Comparison of ENCODE assay signal across 20 mouse cellular contexts in the genomic region with DNA sequence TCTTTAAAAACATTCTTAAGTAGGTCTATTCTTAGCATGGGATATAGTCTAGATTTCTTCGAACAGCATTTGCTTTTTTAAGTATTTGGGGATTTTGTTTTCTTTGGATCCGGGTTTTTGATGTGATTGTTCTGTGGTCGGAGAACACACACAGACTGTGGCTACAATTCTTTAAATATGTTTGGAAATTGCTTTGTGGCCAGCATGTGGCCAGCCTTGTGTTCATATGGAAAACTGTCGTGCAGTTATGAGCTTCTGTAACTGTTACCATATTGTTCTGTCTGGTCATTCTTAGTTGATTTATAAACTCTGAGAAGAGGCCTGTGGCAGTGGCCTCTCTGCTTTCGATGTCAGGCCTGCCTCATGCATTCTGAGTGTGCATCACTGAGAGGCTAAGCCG. TPM values are rescaled to one million over a fixed set of nuclear protein-coding genes. Genes with fewer than 3 reads are reported as not detected.
DNase-seq lines count a peak whose midpoint lies in the region; ATAC-seq and TF ChIP-seq lines count a peak whose summit lies in the region.
"Had no signal": no experiment of that assay in that cellular context is flagged by ENCODE, and none has a peak within 500 bp of the region (broad histone marks: within the 10 kb centered on the region; RNA-seq: fewer than 3 reads in every experiment).

No protein-coding gene starts in this region.

- peaks cover 17% of the 10 kb centered on the region for H3K4me1 ChIP-seq in kidney, embryonic 15.5 days
- H3K4me1 ChIP-seq in neural tube, embryonic 13.5 days (replicated peaks) = peaks cover 27% of the 10 kb centered on the region
- H3K4me1 ChIP-seq in limb, embryonic 15.5 days = peaks cover 42% of the 10 kb centered on the region
- no peaks in the 10 kb centered on the region for H3K4me1 ChIP-seq in thymus, adult 2 months (replicated peaks; ENCODE audit: control insufficient read depth, insufficient read depth, low read length)
- H3K4me1 ChIP-seq: liver, embryonic 15.5 days had no signal

- H3K36me3 ChIP-seq in kidney, embryonic 15.5 days = peaks cover 21% of the 10 kb centered on the region
- peaks cover 21% of the 10 kb centered on the region for H3K36me3 ChIP-seq in neural tube, embryonic 13.5 days
- H3K36me3 ChIP-seq in limb, embryonic 15.5 days = peaks cover 11% of the 10 kb centered on the region
- no peaks in the 10 kb centered on the region for H3K36me3 ChIP-seq in thymus, adult 2 months (ENCODE audit: control insufficient read depth, insufficient read depth, low read length)

- no peak overlapping the region for H3K9ac ChIP-seq in kidney, embryonic 15.5 days
- no peak overlapping the region for H3K9ac ChIP-seq in neural tube, embryonic 13.5 days
- H3K9ac ChIP-seq in limb, embryonic 15.5 days = no peak overlapping the region
- H3K9ac ChIP-seq: forebrain, embryonic 12.5 days; hindbrain, embryonic 14.5 days; liver, embryonic 15.5 days had no signal

- 61% methylated on average over 6 of the region's 6 CpGs for WGBS in kidney, embryonic 15.5 days
- WGBS in neural tube, embryonic 13.5 days = 64% methylated on average over 6 of the region's 6 CpGs
- WGBS in limb, embryonic 15.5 days = 52% methylated on average over 6 of the region's 6 CpGs
- 94% methylated on average over 6 of the region's 6 CpGs for WGBS in thymus, adult 2 months

- no peaks in the 10 kb centered on the region for H3K27me3 ChIP-seq in kidney, embryonic 15.5 days
- no peaks in the 10 kb centered on the region for H3K27me3 ChIP-seq in neural tube, embryonic 13.5 days
- no peaks in the 10 kb centered on the region for H3K27me3 ChIP-seq in limb, embryonic 15.5 days
- H3K27me3 ChIP-seq in thymus, adult 2 months (ENCODE audit: control insufficient read depth, insufficient read depth, low read length) = no peaks in the 10 kb centered on the region
- H3K27me3 ChIP-seq: forebrain, embryonic 12.5 days; liver, embryonic 15.5 days had no signal

- no peak for TF ChIP-seq POLR2A in thymus, adult 2 months (IDR thresholded peaks at IDR 0.05; ENCODE audit: control insufficient read depth, extremely low read depth, insufficient read depth, low read length, poor library complexity)

- TF ChIP-seq CTCF in thymus, adult 2 months (IDR thresholded peaks at IDR 0.05; ENCODE audit: borderline replicate concordance, control insufficient read depth, extremely low read depth, insufficient read depth, low read length, poor library complexity) = no peak

- ATAC-seq in kidney, embryonic 15.5 days (replicated peaks; ENCODE audit: low FRiP score) = no peak
- no peak for ATAC-seq in neural tube, embryonic 13.5 days (ENCODE audit: low read depth)
- no peak for ATAC-seq in limb, embryonic 15.5 days (ENCODE audit: insufficient number of reproducible peaks, low FRiP score, low TSS enrichment, low read depth)
- ATAC-seq: intestine, embryonic 16.5 days had no signal

- H3K4me3 ChIP-seq in kidney, embryonic 15.5 days (replicated peaks) = no peak overlapping the region
- H3K4me3 ChIP-seq in neural tube, embryonic 13.5 days = no peak overlapping the region
- H3K4me3 ChIP-seq in limb, embryonic 15.5 days = no peak overlapping the region
- no peak overlapping the region for H3K4me3 ChIP-seq in thymus, adult 2 months (ENCODE audit: control insufficient read depth, insufficient read depth, low read length)
- H3K4me3 ChIP-seq: forebrain, embryonic 12.5 days; heart, embryonic 10.5 days; liver, embryonic 15.5 days had no signal

- H3K27ac ChIP-seq in kidney, embryonic 15.5 days = peak overlapping the region; percentile 29
- H3K27ac ChIP-seq in neural tube, embryonic 13.5 days (replicated peaks) = peak overlapping the region; percentile 74
- peak overlapping the region; percentile 82 for H3K27ac ChIP-seq in limb, embryonic 15.5 days
- H3K27ac ChIP-seq in thymus, adult 2 months (ENCODE audit: control insufficient read depth, insufficient read depth, low read length) = no peak overlapping the region
- H3K27ac ChIP-seq: forebrain, embryonic 12.5 days; heart, embryonic 10.5 days; hindbrain, embryonic 14.5 days; liver, embryonic 15.5 days had no signal

- H3K4me2 ChIP-seq in kidney, embryonic 15.5 days = no peak overlapping the region
- H3K4me2 ChIP-seq in neural tube, embryonic 13.5 days = no peak overlapping the region
- no peak overlapping the region for H3K4me2 ChIP-seq in limb, embryonic 15.5 days
- H3K4me2 ChIP-seq: forebrain, embryonic 12.5 days; hindbrain, embryonic 14.5 days; liver, embryonic 15.5 days had no signal

- no peaks in the 10 kb centered on the region for H3K9me3 ChIP-seq in kidney, embryonic 15.5 days (replicated peaks)
- H3K9me3 ChIP-seq in neural tube, embryonic 13.5 days = no peaks in the 10 kb centered on the region
- no peaks in the 10 kb centered on the region for H3K9me3 ChIP-seq in limb, embryonic 15.5 days
- H3K9me3 ChIP-seq: forebrain, embryonic 12.5 days; heart, embryonic 10.5 days; liver, embryonic 15.5 days had no signal

- DNase-seq in kidney, adult 11 months = no peak
- no peak for DNase-seq in neural tube, embryonic 10.5 days (ENCODE audit: extremely low spot score, low spot score)
- DNase-seq in right cerebral cortex, adult 2 months (ENCODE audit: low spot score in 2 of 2) = no peak
- DNase-seq in thymus, adult 2 months = no peak
- DNase-seq: adrenal gland, postnatal 25 days; cerebellum, adult 2 months; heart, postnatal 10 days; layer of hippocampus, postnatal 36 days; lung, postnatal 14 days; right cerebral cortex, adult 18-20 months; spleen, adult 18-20 months; thymus, postnatal 25 days had no signal

RNA-seq across cellular contexts. Expression of a gene that starts 26.7 kb away (rescaled TPM):
- 4.7 and 5.0 TPM in 2 replicates for polyA plus RNA-seq in kidney, embryonic 15.5 days (2015; fragmentation: Nextera tagmentation; extraction: Ambion mirVana)
- 15.1 and 16.7 TPM in 2 replicates for polyA plus RNA-seq in neural tube, embryonic 13.5 days (2015; fragmentation: Nextera tagmentation; extraction: Ambion mirVana)
- 6.4 and 6.9 TPM in 2 replicates for polyA plus RNA-seq in limb, embryonic 15.5 days (2015; fragmentation: Nextera tagmentation; extraction: Ambion mirVana)
- polyA plus RNA-seq in thymus, adult 2 months (2012; rRNA removed) = 6.9 and 7.9 TPM in 2 replicates

RNA-seq across cellular contexts. Expression of a gene that starts 44.8 kb away (rescaled TPM):
- polyA plus RNA-seq in kidney, embryonic 15.5 days (2015; fragmentation: Nextera tagmentation; extraction: Ambion mirVana) = 67.7 and 72.5 TPM in 2 replicates
- polyA plus RNA-seq in neural tube, embryonic 13.5 days (2015; fragmentation: Nextera tagmentation; extraction: Ambion mirVana) = 56.7 and 59.0 TPM in 2 replicates
- 119 and 123 TPM in 2 replicates for polyA plus RNA-seq in limb, embryonic 15.5 days (2015; fragmentation: Nextera tagmentation; extraction: Ambion mirVana)
- 8.4 and 9.5 TPM in 2 replicates for polyA plus RNA-seq in thymus, adult 2 months (2012; rRNA removed)

RNA-seq across cellular contexts. Expression of a gene that starts 53.7 kb away (rescaled TPM):
- 30.0 and 32.1 TPM in 2 replicates for polyA plus RNA-seq in kidney, embryonic 15.5 days (2015; fragmentation: Nextera tagmentation; extraction: Ambion mirVana)
- 36.4 and 36.6 TPM in 2 replicates for polyA plus RNA-seq in neural tube, embryonic 13.5 days (2015; fragmentation: Nextera tagmentation; extraction: Ambion mirVana)
- polyA plus RNA-seq in limb, embryonic 15.5 days (2015; fragmentation: Nextera tagmentation; extraction: Ambion mirVana) = 30.6 and 31.8 TPM in 2 replicates
- 19.7 and 21.0 TPM in 2 replicates for polyA plus RNA-seq in thymus, adult 2 months (2012; rRNA removed)
